Mouse (Mus musculus) intestine, postnatal 0 days (tissue): ENCODE data around the gene Cd177. TPM values are rescaled to one million over a fixed set of nuclear protein-coding genes. Genes with fewer than 3 reads are reported as not detected.
"Not testable (repeated sequence)": the region's sequence is repeated elsewhere in the genome, so short reads cannot be mapped to it uniquely, and the experiment has no call there.

Experiments used
- ATAC-seq: fragments of 200-750 bp; cut with Nextera tagmentation; 2 replicates; pipeline ENCODE4 v1.8.0; 2017; ENCODE audit warnings: mild to moderate bottlenecking, moderate TSS enrichment, moderate library complexity
- H3K27ac ChIP-seq: fragments of 300-500 bp; sonication (generic); 2 replicates; pipeline ENCODE4 v1.5.1; 2014; ENCODE audit warnings: mild to moderate bottlenecking, low read depth, low read length, moderate library complexity
- H3K27me3 ChIP-seq: fragments of 300-500 bp; sonication (generic); replicated peaks from 2 replicates; pipeline ENCODE4 v1.6.1; 2014; ENCODE audit warnings: low read length, mixed read lengths; ENCODE audit not compliant: control insufficient read depth, insufficient read depth
- H3K36me3 ChIP-seq: fragments of 300-500 bp; sonication (generic); 2 replicates; pipeline ENCODE4 v1.6.1; 2014; ENCODE audit warnings: mild to moderate bottlenecking, moderate library complexity; ENCODE audit not compliant: control insufficient read depth, insufficient read depth
- H3K4me1 ChIP-seq: fragments of 300-500 bp; sonication (generic); replicated peaks from 2 replicates; pipeline ENCODE4 v1.6.1; 2014; ENCODE audit warnings: antibody characterized with exemption, low read length, mixed read lengths; ENCODE audit not compliant: control insufficient read depth, insufficient read depth
- H3K4me2 ChIP-seq: fragments of 300-500 bp; sonication (generic); replicated peaks from 2 replicates; pipeline ENCODE4 v1.6.1; 2014; ENCODE audit warnings: low read depth, mild to moderate bottlenecking, moderate library complexity
- H3K4me3 ChIP-seq: fragments of 300-500 bp; sonication (generic); 2 replicates; pipeline ENCODE4 v1.5.1; 2014; ENCODE audit warnings: low read depth, low read length
- H3K9ac ChIP-seq: fragments of 300-500 bp; sonication (generic); 2 replicates; pipeline ENCODE4 v1.6.1; 2014; ENCODE audit warnings: mild to moderate bottlenecking, low read depth, low read length
- H3K9me3 ChIP-seq: fragments of 300-500 bp; sonication (generic); 2 replicates; pipeline ENCODE4 v1.6.1; 2016; ENCODE audit warnings: mixed run types; ENCODE audit not compliant: control insufficient read depth
- CTCF ChIP-seq: sonication (generic); IDR thresholded peaks from 2 replicates; pipeline ENCODE4 v1.5.1; 2016; ENCODE audit warnings: low read depth, mild to moderate bottlenecking, control low read depth, antibody characterized with exemption, moderate library complexity
- WGBS: fragments of 180-500 bp; shearing (Covaris S2); extraction: QIAGEN DNeasy Blood & Tissue Kit; methylation state at CpG from one replicate; pipeline ENCODE4 v1.1.7; 2014; 5-methylcytosine and 5-hydroxymethylcytosine counted together
- polyA plus RNA-seq: library from polyadenylated mRNA; unstranded; fragments of >200 nt; fragmentation: Nextera tagmentation; extraction: Ambion mirVana; gene quantifications from 2 replicates; pipeline ENCODE4 v1.2.1, GENCODE M21; 2015

Gene Cd177
- polyA plus RNA-seq, 1 experiment from 2014 or later, result 1.1 TPM

GRCm38 (mm10) chr7:24750695-24751094, 9.4 kb downstream of the Cd177 start:
- Histone ChIP-seq H3K4me1 (no peaks in the 10 kb centered on the region), H3K36me3 (no peaks in the 10 kb centered on the region), H3K4me2 (no peak overlapping the region), H3K9me3 (no peaks in the 10 kb centered on the region), H3K27me3 (no peaks in the 10 kb centered on the region), H3K4me3 (no peak overlapping the region), H3K27ac (no peak overlapping the region), H3K9ac (no peak overlapping the region)
- 41% methylated on average over 4 of the region's 4 CpGs for WGBS
- TF ChIP-seq CTCF, result no peak
- no peak for ATAC-seq

GRCm38 (mm10) chr7:24735970-24736670, 24.0 kb downstream of the Cd177 start:
- no peak for ATAC-seq

GRCm38 (mm10) chr7:24726808-24727207, 33.3 kb downstream of the Cd177 start, which contains the start of gene Gm4763:
TSS of gene Gm4763 (minus strand) at chr7:24726908.
- H3K36me3 ChIP-seq, H3K9me3 ChIP-seq, H3K9ac ChIP-seq, H3K4me3 ChIP-seq, ATAC-seq, H3K27ac ChIP-seq, H3K4me2 ChIP-seq, H3K4me1 ChIP-seq, H3K27me3 ChIP-seq: not testable (repeated sequence)
- WGBS, result 89% methylated on average over 11 of the region's 11 CpGs

More at GRCm38 (mm10) chr7:24735970-24736670, 24.0 kb downstream of the Cd177 start:
- H3K36me3 ChIP-seq, result no peaks in the 10 kb centered on the region
- no peaks in the 10 kb centered on the region for H3K9me3 ChIP-seq
- H3K4me3 ChIP-seq, result no peak overlapping the region
- H3K4me1 ChIP-seq, result no peaks in the 10 kb centered on the region
- no peak overlapping the region for H3K27ac ChIP-seq
- no peaks in the 10 kb centered on the region for H3K27me3 ChIP-seq
- no peak overlapping the region for H3K4me2 ChIP-seq
- no peak overlapping the region for H3K9ac ChIP-seq
- 21% methylated on average over 17 of the region's 17 CpGs for WGBS
- TF ChIP-seq CTCF, result no peak

GRCm38 (mm10) chr7:24715039-24715438, 45.1 kb downstream of the Cd177 start:
- no peak overlapping the region for H3K4me3 ChIP-seq
- H3K9me3 ChIP-seq, result no peaks in the 10 kb centered on the region
- no peak overlapping the region for H3K27ac ChIP-seq
- H3K36me3 ChIP-seq, result no peaks in the 10 kb centered on the region
- H3K4me1 ChIP-seq, result no peaks in the 10 kb centered on the region
- no peak overlapping the region for H3K4me2 ChIP-seq
- H3K27me3 ChIP-seq, result no peaks in the 10 kb centered on the region
- no peak for ATAC-seq
- H3K9ac ChIP-seq, result no peak overlapping the region
- TF ChIP-seq CTCF, result no peak
- WGBS, result 59% methylated on average over 6 of the region's 6 CpGs

- Histone ChIP-seq H3K9ac (no peak within 1 kb of the TSS), H3K36me3 (no peaks in the 10 kb centered on the region), H3K4me1 (no peaks in the 10 kb centered on the region), H3K4me3 (no peak within 1 kb of the TSS), H3K4me2 (no peak within 1 kb of the TSS), H3K9me3 (no peaks in the 10 kb centered on the region), H3K27ac (no peak within 1 kb of the TSS), H3K27me3 (no peaks in the 10 kb centered on the region)
- no peak for ATAC-seq
- no peak for TF ChIP-seq CTCF
- WGBS, result 90% methylated on average over 14 of the region's 14 CpGs
These were observed 51.2 kb downstream of the Cd177 start, which contains the start of gene BC049730 for GRCm38 (mm10) chr7:24708832-24709292. TSS of gene BC049730 (plus strand) at chr7:24709242.

GRCm38 (mm10) chr7:24702841-24703240, 57.3 kb downstream of the Cd177 start:
- ATAC-seq, H3K27ac ChIP-seq, H3K4me3 ChIP-seq, H3K4me1 ChIP-seq, H3K27me3 ChIP-seq, H3K4me2 ChIP-seq, H3K36me3 ChIP-seq, H3K9me3 ChIP-seq, H3K9ac ChIP-seq: not testable (repeated sequence)
- WGBS, result 66% methylated on average over 9 of the region's 9 CpGs

GRCm38 (mm10) chr7:24697891-24698290, 62.2 kb downstream of the Cd177 start:
- not testable (repeated sequence) for H3K4me2 ChIP-seq, H3K4me3 ChIP-seq, H3K27me3 ChIP-seq, ATAC-seq, H3K9ac ChIP-seq, H3K36me3 ChIP-seq, H3K4me1 ChIP-seq, H3K9me3 ChIP-seq, H3K27ac ChIP-seq
- 92% methylated on average over 4 of the region's 4 CpGs for WGBS

Other genes with a start within 250 kb of the Cd177 start
- gene AC161166.1, start 247.9 kb downstream of the Cd177 start, polyA plus RNA-seq, result 0.05 TPM in 1 of 2 replicates, not detected in the other
- 3.4 TPM in 2 replicates for gene Irgq, start 229.6 kb downstream of the Cd177 start, polyA plus RNA-seq
- gene Pinlyp, start 214.2 kb downstream of the Cd177 start, polyA plus RNA-seq, result not detected in 2 replicates
- 24.5 and 26.6 TPM in 2 replicates for gene Xrcc1, start 214.0 kb downstream of the Cd177 start, polyA plus RNA-seq
- gene Ethe1, start 172.8 kb downstream of the Cd177 start, polyA plus RNA-seq, result 17.9 and 25.4 TPM in 2 replicates
- gene Zfp575, start 172.7 kb downstream of the Cd177 start, polyA plus RNA-seq, result 2.1 and 2.2 TPM in 2 replicates
- gene Phldb3, start 149.5 kb downstream of the Cd177 start, polyA plus RNA-seq, result 0.65 and 0.85 TPM in 2 replicates
- gene Lypd3, start 123.8 kb downstream of the Cd177 start, polyA plus RNA-seq, result 0.13 and 0.17 TPM in 2 replicates
- not detected in 2 replicates for gene Tex101, start 83.6 kb downstream of the Cd177 start, polyA plus RNA-seq
- gene BC049730, start 51.1 kb downstream of the Cd177 start, polyA plus RNA-seq, result not detected in 2 replicates
- gene Gm4763, start 33.4 kb downstream of the Cd177 start, polyA plus RNA-seq, result not detected in 2 replicates
- 0.29 and 0.37 TPM in 2 replicates for gene Ceacam10, start 16.9 kb upstream of the Cd177 start, polyA plus RNA-seq
- gene Gm9844, start 101.9 kb upstream of the Cd177 start, polyA plus RNA-seq, result 20.6 and 28.0 TPM in 2 replicates
- gene Lypd4, start 109.6 kb upstream of the Cd177 start, polyA plus RNA-seq, result not detected in 2 replicates
- gene Dmrtc2, start 109.7 kb upstream of the Cd177 start, polyA plus RNA-seq, result not detected in 2 replicates
- 1,134 and 1,200 TPM in 2 replicates for gene Rps19, start 124.1 kb upstream of the Cd177 start, polyA plus RNA-seq
- 0.23 and 0.26 TPM in 2 replicates for gene Cd79a, start 137.1 kb upstream of the Cd177 start, polyA plus RNA-seq
- gene Arhgef1, start 142.6 kb upstream of the Cd177 start, polyA plus RNA-seq, result 32.6 and 35.9 TPM in 2 replicates
- not detected in 2 replicates for gene Gm4881, start 184.2 kb upstream of the Cd177 start, polyA plus RNA-seq
- 127 and 129 TPM in 2 replicates for gene Rabac1, start 212.4 kb upstream of the Cd177 start, polyA plus RNA-seq
- gene Atp1a3, start 245.6 kb upstream of the Cd177 start, polyA plus RNA-seq, result 3.4 and 3.6 TPM in 2 replicates